Mouse (Mus musculus) cortical plate, adult 2 months (tissue): Measurements from ENCODE around the gene Samd4b.

Experiments
- CTCF ChIP-seq: fragments of 200-500 bp; IDR thresholded peaks from 2 replicates; pipeline ENCODE4 v1.5.1; 2011; ENCODE audit warnings: mild to moderate bottlenecking, control low read depth, low read length; ENCODE audit not compliant: insufficient read depth; ENCODE audit errors: extremely low read depth
- POLR2A ChIP-seq: fragments of 200-500 bp; IDR thresholded peaks from 2 replicates; pipeline ENCODE4 v1.6.1; 2011; ENCODE audit warnings: mild to moderate bottlenecking, low read length, control low read depth; ENCODE audit not compliant: insufficient read depth; ENCODE audit errors: extremely low read depth

- TF ChIP-seq POLR2A (no peak), CTCF (no peak)
Measured at GRCm38 (mm10) chr7:28584468-28584867, 13.5 kb downstream of the Samd4b start.
